Mouse (Mus musculus) left cerebral cortex, postnatal 36 days (tissue): Measurements from ENCODE around the gene Gm49354. TPM values are rescaled to one million over a fixed set of nuclear protein-coding genes. Genes with fewer than 3 reads are reported as not detected.
"Not testable (repeated sequence)": the region's sequence is repeated elsewhere in the genome, so short reads cannot be mapped to it uniquely, and the experiment has no call there.

Experiments
- DNase-seq, 2 experiments: peaks; one replicate each; pipeline ENCODE4 v3.0.0; 2021 to 2022; ENCODE audit warnings: low spot score in 2 of 2, mixed read lengths in 1 of 2
- intact Hi-C: fragments of 180-260 bp; cut with DNase I; formaldehyde crosslinking; loops from one replicate; pipeline ENCODE4 v1.15.1; 2025
- total RNA-seq, 2 experiments: library from RNA; stranded (reverse); gene quantifications; 2 replicates each; pipeline ENCODE4 v1.2.3; 2021

The Gm49354 gene
- total RNA-seq, result not detected

- intact Hi-C loops, result no loop called here
- DNase-seq, result no peak
Measured at GRCm38 (mm10) chr13:59782145-59782544, at the start of gene Gm49354. TSS of gene Gm49354 (minus strand) at chr13:59782245.

GRCm38 (mm10) chr13:59825966-59826365 lies 43.9 kb upstream of the Gm49354 start:
- intact Hi-C loops, result no loop called here

GRCm38 (mm10) chr13:59822507-59823462 lies 40.7 kb upstream of the Gm49354 start, which contains the start of gene Tut7:
TSS of gene Tut7 (minus strand) at chr13:59823147.
- intact Hi-C loops, result no loop called here
- DNase-seq, result peak; percentile 92 to 94

More at GRCm38 (mm10) chr13:59825966-59826365, 43.9 kb upstream of the Gm49354 start:
- DNase-seq, result no peak

- DNase-seq, result no peak
- intact Hi-C loops, result no loop called here
Measured at GRCm38 (mm10) chr13:59820836-59821235, 38.8 kb upstream of the Gm49354 start.

GRCm38 (mm10) chr13:59820114-59820513 lies 38.1 kb upstream of the Gm49354 start:
- intact Hi-C loops, result no loop called here
- no peak for DNase-seq

- intact Hi-C loops, result no loop called here
- no peak for DNase-seq
Measured at GRCm38 (mm10) chr13:59817352-59817751, 35.3 kb upstream of the Gm49354 start.

GRCm38 (mm10) chr13:59814109-59814591 lies 32.1 kb upstream of the Gm49354 start:
- no peak for DNase-seq
- intact Hi-C loops, result no loop called here

- no peak for DNase-seq
- intact Hi-C loops, result no loop called here
Measured at GRCm38 (mm10) chr13:59811581-59811980, 29.5 kb upstream of the Gm49354 start.

- intact Hi-C loops, result no loop called here
Measured at GRCm38 (mm10) chr13:59801000-59801399, 19.0 kb upstream of the Gm49354 start.

GRCm38 (mm10) chr13:59800077-59800476 lies 18.0 kb upstream of the Gm49354 start:
- intact Hi-C loops, result no loop called here
- DNase-seq, result no peak

More at GRCm38 (mm10) chr13:59801000-59801399, 19.0 kb upstream of the Gm49354 start:
- DNase-seq, result peak; percentile 50 to 65

- no peak for DNase-seq
- intact Hi-C loops, result no loop called here
Measured at GRCm38 (mm10) chr13:59798306-59798705, 16.3 kb upstream of the Gm49354 start.

GRCm38 (mm10) chr13:59796466-59796848 lies 14.4 kb upstream of the Gm49354 start:
- intact Hi-C loops, result no loop called here
- no peak for DNase-seq

- intact Hi-C loops, result no loop called here
Measured at GRCm38 (mm10) chr13:59795807-59796465, 13.9 kb upstream of the Gm49354 start.

GRCm38 (mm10) chr13:59794786-59795185 lies 12.7 kb upstream of the Gm49354 start:
- intact Hi-C loops, result no loop called here
- no peak for DNase-seq

More at GRCm38 (mm10) chr13:59795807-59796465, 13.9 kb upstream of the Gm49354 start:
- DNase-seq, result no peak

- DNase-seq, intact Hi-C loops: not testable (repeated sequence)
Measured at GRCm38 (mm10) chr13:59779744-59780264, 2.2 kb downstream of the Gm49354 start.

GRCm38 (mm10) chr13:59779213-59779612 lies 2.8 kb downstream of the Gm49354 start:
- no peak for DNase-seq

GRCm38 (mm10) chr13:59775168-59775567 lies 6.9 kb downstream of the Gm49354 start:
- DNase-seq, result no peak
- intact Hi-C loops, result no loop called here

More at GRCm38 (mm10) chr13:59779213-59779612, 2.8 kb downstream of the Gm49354 start:
- intact Hi-C loops, result no loop called here

- intact Hi-C loops, result no loop called here
- peak; percentile 52 to 55 for DNase-seq
Measured at GRCm38 (mm10) chr13:59771257-59771656, 10.8 kb downstream of the Gm49354 start.

- DNase-seq, result no peak
Measured at GRCm38 (mm10) chr13:59770847-59771246, 11.2 kb downstream of the Gm49354 start.

GRCm38 (mm10) chr13:59770164-59770562 lies 11.9 kb downstream of the Gm49354 start:
- intact Hi-C loops, result no loop called here
- peak; percentile 85 to 87 for DNase-seq

More at GRCm38 (mm10) chr13:59770847-59771246, 11.2 kb downstream of the Gm49354 start:
- intact Hi-C loops, result no loop called here
